Mouse (Mus musculus) c-Kit-positive CD71-negative TER-119-negative erythroid progenitor cells, embryonic 14.5 days (primary cell): ENCODE data around the gene Hps1.

ENCODE experiments used
- DNase-seq: peaks from one replicate; pipeline ENCODE4 v3.0.0-alpha.2; 2013; ENCODE audit warnings: low read depth

Hps1 gene

GRCm38 (mm10) chr19:42717668-42718067, 62.1 kb downstream of the Hps1 start:
- DNase-seq = no peak

DNA sequence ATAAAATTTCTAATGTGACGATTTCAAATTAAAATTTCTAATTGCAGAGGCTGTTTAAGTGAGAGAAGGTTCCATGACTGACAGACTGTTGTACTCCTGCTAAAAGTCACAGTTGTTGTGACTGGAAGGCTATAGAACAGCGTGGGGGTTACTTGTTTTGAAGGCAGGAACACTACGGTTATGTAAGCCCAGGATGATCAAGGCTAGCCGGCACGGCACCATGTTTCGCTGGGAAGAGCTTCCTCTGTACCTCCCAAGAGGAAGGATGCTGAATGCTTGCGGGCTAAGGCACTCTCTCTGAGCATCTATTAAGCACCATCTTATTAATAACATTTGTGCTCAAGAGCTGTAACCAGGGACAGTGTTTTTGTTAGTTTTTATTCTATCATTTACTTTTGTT, 63.3 kb downstream of the Hps1 start:
- DNase-seq = no peak

DNA sequence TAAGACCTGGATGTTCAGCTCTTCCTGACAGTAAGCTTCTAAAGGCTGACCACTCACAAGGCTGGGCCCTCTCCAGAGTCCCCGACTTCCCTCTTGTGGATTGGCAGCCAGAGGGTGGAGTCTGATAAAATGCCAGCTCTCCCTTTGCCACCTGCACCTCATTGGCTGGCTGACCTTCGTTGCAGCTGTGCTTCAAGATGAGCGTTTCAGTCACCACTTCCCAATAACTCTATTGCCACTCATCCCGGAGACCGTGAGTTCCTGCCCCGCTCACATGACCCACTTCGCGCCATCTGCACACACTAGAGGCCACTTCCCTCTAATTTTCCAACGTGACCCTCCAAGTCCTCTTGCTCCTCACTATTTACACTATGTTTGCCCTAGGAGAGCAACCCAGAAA, 66.0 kb downstream of the Hps1 start:
- DNase-seq = no peak
